Comparison of ENCODE assay signal across 9 mouse cellular contexts in genomic region chr11:77624441-77625060, GRCm38 (mm10). TPM values are rescaled to one million over a fixed set of nuclear protein-coding genes. Genes with fewer than 3 reads are reported as not detected.
DNase-seq lines count a peak whose midpoint lies in the region; ATAC-seq and TF ChIP-seq lines count a peak whose summit lies in the region.
"Had no signal": no experiment of that assay in that cellular context is flagged by ENCODE, and none has a peak within 500 bp of the region (broad histone marks: within the 10 kb centered on the region; RNA-seq: fewer than 3 reads in every experiment).

No protein-coding gene starts in this region.

- peak overlapping the region; percentile 60 for H3K4me2 ChIP-seq in liver, embryonic 16.5 days (ENCODE audit: low read depth, low read length)

- 3% methylated on average over 17 of the region's 17 CpGs for WGBS in liver, embryonic 16.5 days (ENCODE audit: insufficient replicate concordance)
- 1% methylated on average over 17 of the region's 17 CpGs for WGBS in olfactory bulb, adult 2 months

- H3K9me3 ChIP-seq in liver, embryonic 16.5 days (replicated peaks; ENCODE audit: control insufficient read depth, low read length): no peaks in the 10 kb centered on the region

- peaks cover 10% of the 10 kb centered on the region for H3K27me3 ChIP-seq in liver, embryonic 16.5 days (ENCODE audit: control insufficient read depth, insufficient read depth, low read depth, low read length)
- H3K27me3 ChIP-seq: Patski had no signal

- DNase-seq in kidney, postnatal 10 days: peak; percentile 62
- no peak for DNase-seq in kidney, postnatal 25 days
- DNase-seq in heart, adult 18-20 months: peak; percentile 57 to 58
- peak; percentile 82 for DNase-seq in layer of hippocampus, adult 11-12 months (ENCODE audit: low spot score)
- DNase-seq in thymus, postnatal 10 days (ENCODE audit: low spot score in 2 of 2): no peak

- peak overlapping the region; percentile 10; the same call in 1 of the 2 replicates for H3K9ac ChIP-seq in liver, embryonic 16.5 days (ENCODE audit: low read depth, low read length)

- H3K4me3 ChIP-seq in cortical plate, adult 2 months (ENCODE audit: insufficient read depth, low read length): peak overlapping the region; percentile 43
- peak overlapping the region; percentile 34 for H3K4me3 ChIP-seq in liver, embryonic 16.5 days (ENCODE audit: low read depth, low read length)
- H3K4me3 ChIP-seq in olfactory bulb, adult 2 months (ENCODE audit: insufficient read depth, low read depth, low read length): peak overlapping the region; percentile 43

- H3K4me1 ChIP-seq in cortical plate, adult 2 months (ENCODE audit: control insufficient read depth, insufficient read depth, low read length): peaks cover 5% of the 10 kb centered on the region; the same call in 1 of the 2 replicates
- H3K4me1 ChIP-seq in liver, embryonic 16.5 days (ENCODE audit: control insufficient read depth, low read depth, low read length): peaks cover 34% of the 10 kb centered on the region
- peaks cover 3% of the 10 kb centered on the region; the same call in 1 of the 2 replicates for H3K4me1 ChIP-seq in olfactory bulb, adult 2 months (ENCODE audit: control insufficient read depth, insufficient read depth, low read length)

- H3K36me3 ChIP-seq in liver, embryonic 16.5 days (ENCODE audit: control insufficient read depth, insufficient read depth): no peaks in the 10 kb centered on the region

- H3K27ac ChIP-seq in cortical plate, adult 2 months (ENCODE audit: insufficient read depth, low read length): peak overlapping the region; percentile 80
- no peak overlapping the region for H3K27ac ChIP-seq in liver, embryonic 16.5 days (ENCODE audit: low read length)
- peak overlapping the region; percentile 40 for H3K27ac ChIP-seq in olfactory bulb, adult 2 months (ENCODE audit: insufficient read depth, low read depth, low read length)

- TF ChIP-seq POLR2A in cortical plate, adult 2 months (IDR thresholded peaks at IDR 0.05; ENCODE audit: extremely low read depth, insufficient read depth, low read length): peak; percentile 71; the same call in 1 of the 2 replicates
- TF ChIP-seq POLR2A in olfactory bulb, adult 2 months (IDR thresholded peaks at IDR 0.05; ENCODE audit: insufficient read depth, low read depth, low read length): no peak

- no peak for ATAC-seq in liver, embryonic 16.5 days (ENCODE audit: low read depth)
- ATAC-seq: Patski had no signal

- TF ChIP-seq CTCF in cortical plate, adult 2 months (IDR thresholded peaks at IDR 0.05; ENCODE audit: extremely low read depth, insufficient read depth, low read length): no peak
- TF ChIP-seq CTCF in olfactory bulb, adult 2 months (IDR thresholded peaks at IDR 0.05; ENCODE audit: insufficient read depth, low read depth, low read length): no peak

RNA-seq across cellular contexts. Expression of gene Taok1, which starts 16.9 kb away (rescaled TPM):
- 29.7 and 29.9 TPM in 2 replicates for polyA plus RNA-seq in cortical plate, adult 2 months (2012; rRNA removed)
- 10 to 100 TPM; 53.3 to 54.0 TPM for total RNA-seq in heart, adult 18-20 months (2021)
- 3.6 TPM in 2 replicates for polyA plus RNA-seq in liver, embryonic 16.5 days (2015; fragmentation: Nextera tagmentation; extraction: Ambion mirVana)
- 34.1 and 50.5 TPM in 2 replicates for polyA plus RNA-seq in olfactory bulb, adult 2 months (2012; ENCODE audit: insufficient read depth, insufficient read length, low replicate concordance, missing spikeins)

Comparison
In these comparisons a context has a peak if more than half of its experiments do, and no peak if none do; other contexts are left out.
1. DNase-seq: peak in kidney, postnatal 10 days (single experiment), heart, adult 18-20 months (2 of 2) and layer of hippocampus, adult 11-12 months (single experiment); none in kidney, postnatal 25 days (0 of 2) and thymus, postnatal 10 days (0 of 2).
2. Peak in every context shown above with its lines, with median percentiles within 50 percentile points of each other: H3K4me3 ChIP-seq.